Mouse (Mus musculus) intestine, embryonic 15.5 days (tissue): ENCODE data around the gene B3galt4. TPM values are rescaled to one million over a fixed set of nuclear protein-coding genes. Genes with fewer than 3 reads are reported as not detected.

Source experiments
- ATAC-seq: fragments of 200-750 bp; cut with Nextera tagmentation; 2 replicates; pipeline ENCODE4 v1.8.0; 2017; ENCODE audit warnings: moderate TSS enrichment, moderate library complexity
- H3K27ac ChIP-seq: fragments of 300-500 bp; sonication (generic); 2 replicates; pipeline ENCODE4 v1.5.1; 2015; ENCODE audit warnings: mild to moderate bottlenecking, inconsistent platforms
- H3K27me3 ChIP-seq: fragments of 300-500 bp; sonication (generic); replicated peaks from 2 replicates; pipeline ENCODE4 v1.6.1; 2015; ENCODE audit warnings: inconsistent platforms
- H3K36me3 ChIP-seq: fragments of 300-500 bp; sonication (generic); 2 replicates; pipeline ENCODE4 v1.6.1; 2015; ENCODE audit warnings: inconsistent platforms
- H3K4me1 ChIP-seq: fragments of 300-500 bp; sonication (generic); replicated peaks from 2 replicates; pipeline ENCODE4 v1.6.1; 2015; ENCODE audit warnings: inconsistent platforms
- H3K4me2 ChIP-seq: fragments of 300-500 bp; sonication (generic); replicated peaks from 2 replicates; pipeline ENCODE4 v1.6.1; 2015; ENCODE audit warnings: mild to moderate bottlenecking, inconsistent platforms
- H3K4me3 ChIP-seq: fragments of 300-500 bp; sonication (generic); replicated peaks from 2 replicates; pipeline ENCODE4 v1.5.1; 2015; ENCODE audit warnings: inconsistent platforms
- H3K9ac ChIP-seq: fragments of 300-500 bp; sonication (generic); 2 replicates; pipeline ENCODE4 v1.6.1; 2015; ENCODE audit warnings: inconsistent platforms
- H3K9me3 ChIP-seq: fragments of 300-500 bp; sonication (generic); 2 replicates; pipeline ENCODE4 v1.6.1; 2016; ENCODE audit warnings: inconsistent platforms
- WGBS: fragments of 180-500 bp; shearing (Covaris S2); methylation state at CpG from one replicate; pipeline ENCODE4 v1.1.7; 2015; 5-methylcytosine and 5-hydroxymethylcytosine counted together
- polyA plus RNA-seq: library from polyadenylated mRNA; unstranded; fragments of >200 nt; fragmentation: Nextera tagmentation; extraction: Ambion mirVana; gene quantifications from 2 replicates; pipeline ENCODE4 v1.2.1, GENCODE M21; 2015

Gene B3galt4
- polyA plus RNA-seq, 1 experiment from 2014 or later = 9.8 TPM

- no peak for ATAC-seq
Observed at GRCm38 (mm10) chr17:33980181-33981035, 29.1 kb upstream of the B3galt4 start.

DNA sequence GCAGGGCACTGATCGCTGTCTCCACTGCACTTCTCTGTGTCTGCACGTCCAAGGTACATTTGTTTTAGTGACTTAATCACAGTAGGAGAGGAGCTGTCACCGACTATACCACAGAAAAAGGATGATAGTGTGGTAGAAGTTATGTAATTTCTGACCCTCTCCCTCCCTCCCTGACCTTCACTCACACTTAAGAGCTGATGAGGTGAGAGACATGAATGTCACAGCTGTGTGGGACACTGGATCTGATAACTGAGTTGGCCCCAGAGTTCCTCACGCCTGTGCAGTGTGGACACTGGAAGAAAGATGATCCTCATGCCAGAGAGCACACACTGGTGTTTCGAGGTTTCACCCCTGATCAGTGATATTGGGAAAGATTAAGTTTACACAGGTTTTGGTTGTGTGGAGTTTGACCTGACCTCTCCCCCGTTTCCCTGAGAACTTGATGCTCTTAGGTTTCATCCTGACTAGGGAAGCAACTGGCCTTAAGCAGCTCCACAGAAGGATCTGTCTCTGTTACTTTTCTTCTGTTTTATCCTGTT lies 28.3 kb upstream of the B3galt4 start:
- Histone ChIP-seq H3K9me3 (no peaks in the 10 kb centered on the region), H3K27me3 (peaks cover 22% of the 10 kb centered on the region), H3K4me3 (no peak overlapping the region), H3K36me3 (no peaks in the 10 kb centered on the region), H3K9ac (no peak overlapping the region), H3K27ac (peak overlapping the region; percentile 71; the same call in 1 of the 2 replicates), H3K4me2 (no peak overlapping the region), H3K4me1 (peaks cover 9% of the 10 kb centered on the region)
- WGBS = 69% methylated on average over 6 of the region's 6 CpGs
- no peak for ATAC-seq

More at GRCm38 (mm10) chr17:33980181-33981035, 29.1 kb upstream of the B3galt4 start:
- peaks cover 22% of the 10 kb centered on the region for H3K27me3 ChIP-seq
- no peak overlapping the region for H3K4me3 ChIP-seq
- H3K4me2 ChIP-seq = peak overlapping the region; percentile 80
- no peaks in the 10 kb centered on the region for H3K9me3 ChIP-seq
- H3K9ac ChIP-seq = no peak overlapping the region
- 74% methylated on average over 19 of the region's 19 CpGs for WGBS
- H3K4me1 ChIP-seq = peaks cover 9% of the 10 kb centered on the region
- no peaks in the 10 kb centered on the region for H3K36me3 ChIP-seq
- peak overlapping the region; percentile 58; the same call in 1 of the 2 replicates for H3K27ac ChIP-seq

GRCm38 (mm10) chr17:33978631-33979031 lies 27.3 kb upstream of the B3galt4 start:
- WGBS = under 1% methylated on average over 17 of the region's 17 CpGs
- peak overlapping the region; percentile 24; the same call in 1 of the 2 replicates for H3K9ac ChIP-seq
- H3K27me3 ChIP-seq = peaks cover 22% of the 10 kb centered on the region

DNA sequence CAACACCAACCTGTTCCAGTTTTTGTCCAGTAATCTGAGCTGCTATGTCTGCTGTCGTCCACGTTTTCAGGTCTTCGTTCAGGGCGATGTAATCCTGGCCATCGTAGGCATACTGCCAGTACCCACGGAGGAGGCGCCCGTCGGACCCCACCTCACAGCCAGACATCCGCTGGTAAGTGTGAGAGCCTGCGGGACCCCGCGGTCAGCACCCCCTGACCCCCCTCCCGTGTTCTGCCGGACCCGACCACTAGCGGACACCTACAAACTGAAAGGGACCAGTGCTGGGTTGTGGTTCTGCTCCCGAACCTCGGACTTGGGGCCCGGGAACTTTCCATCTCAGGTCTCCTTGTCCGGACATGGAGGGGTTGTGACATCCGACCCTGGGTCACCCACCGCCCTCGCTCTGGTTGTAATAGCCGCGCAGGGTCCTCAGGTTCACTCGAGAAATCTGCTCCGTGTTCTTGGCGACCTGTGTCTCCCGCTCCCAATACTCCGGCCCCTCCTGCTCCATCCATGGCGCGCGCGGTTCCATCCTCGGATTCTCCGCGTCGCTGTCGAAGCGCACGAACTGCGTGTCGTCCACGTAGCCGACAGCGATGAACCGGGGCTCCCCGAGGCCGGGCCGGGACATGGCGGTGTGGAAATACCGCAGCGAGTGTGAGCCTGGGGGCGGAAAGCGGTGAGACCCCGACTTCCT lies 26.7 kb upstream of the B3galt4 start:
- Histone ChIP-seq H3K36me3 (no peaks in the 10 kb centered on the region), H3K4me1 (peaks cover 9% of the 10 kb centered on the region), H3K27ac (0 out of 2 replicates have a peak overlapping the region, but pooled peaks have one; percentile 27), H3K9me3 (no peaks in the 10 kb centered on the region), H3K4me3 (peak overlapping the region; percentile 46), H3K27me3 (peaks cover 22% of the 10 kb centered on the region), H3K4me2 (peak overlapping the region; percentile 83), H3K9ac (peak overlapping the region; percentile 24)
- ATAC-seq = peak; percentile 3; the same call in 1 of the 2 replicates
- WGBS = 2% methylated on average over 57 of the region's 57 CpGs

More at GRCm38 (mm10) chr17:33978631-33979031, 27.3 kb upstream of the B3galt4 start:
- Histone ChIP-seq H3K4me2 (peak overlapping the region; percentile 83), H3K27ac (peak overlapping the region; percentile 71), H3K36me3 (no peaks in the 10 kb centered on the region), H3K9me3 (no peaks in the 10 kb centered on the region), H3K4me1 (peaks cover 9% of the 10 kb centered on the region), H3K4me3 (peak overlapping the region; percentile 46)
- peak; percentile 94 for ATAC-seq

DNA sequence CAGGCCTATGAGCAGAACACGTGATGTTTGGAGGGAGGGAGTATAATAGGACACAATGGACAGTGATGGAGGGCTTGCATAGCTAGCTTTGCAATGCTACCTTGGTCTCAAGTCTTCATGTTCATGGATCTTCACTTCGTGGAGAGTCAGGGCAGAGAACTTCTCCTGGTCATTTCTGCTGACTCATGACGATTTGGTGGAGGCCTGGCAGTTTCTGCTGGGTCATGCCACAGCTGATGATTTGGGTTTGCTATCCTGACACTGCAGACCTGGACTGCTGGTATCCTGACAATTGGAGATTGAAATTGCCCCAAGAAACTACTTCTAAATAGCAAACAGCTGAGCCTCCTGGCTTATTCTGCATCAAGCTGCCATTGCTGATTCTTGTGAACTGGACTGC lies 22.3 kb upstream of the B3galt4 start:
- H3K4me2 ChIP-seq = no peak overlapping the region
- WGBS = 64% methylated on average over 3 of the region's 3 CpGs

DNA sequence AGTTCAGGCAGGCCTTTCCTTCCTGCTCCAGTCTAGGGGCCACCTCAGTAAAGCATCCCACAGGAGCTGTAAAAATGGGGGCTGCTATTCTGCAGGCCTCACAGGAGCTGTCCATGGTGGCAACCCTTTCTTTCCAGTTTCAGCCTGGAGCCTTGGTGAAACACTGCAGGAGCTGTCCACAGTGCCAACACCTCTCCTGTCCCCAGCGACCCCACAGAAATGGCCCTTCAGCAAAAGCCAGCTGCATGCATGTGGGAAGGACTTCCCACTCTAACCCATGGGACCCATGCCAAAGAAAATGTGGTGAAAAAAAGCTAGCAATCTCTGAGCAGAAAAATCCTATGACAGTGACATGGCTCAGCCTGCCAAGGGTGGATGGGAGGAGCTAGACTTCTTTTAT lies 21.4 kb upstream of the B3galt4 start:
- 3% methylated on average over 1 of the region's 1 CpGs for WGBS
- H3K9me3 ChIP-seq = no peaks in the 10 kb centered on the region
- H3K9ac ChIP-seq = no peak overlapping the region
- H3K4me3 ChIP-seq = no peak overlapping the region
- H3K4me2 ChIP-seq = no peak overlapping the region
- H3K27me3 ChIP-seq = peaks cover 6% of the 10 kb centered on the region
- no peaks in the 10 kb centered on the region for H3K4me1 ChIP-seq
- no peak overlapping the region for H3K27ac ChIP-seq
- no peaks in the 10 kb centered on the region for H3K36me3 ChIP-seq
- no peak for ATAC-seq

More for the DNA sequence above, 22.3 kb upstream of the B3galt4 start:
- H3K27ac ChIP-seq = no peak overlapping the region
- H3K27me3 ChIP-seq = peaks cover 15% of the 10 kb centered on the region
- no peaks in the 10 kb centered on the region for H3K4me1 ChIP-seq
- H3K9me3 ChIP-seq = no peaks in the 10 kb centered on the region
- H3K4me3 ChIP-seq = no peak overlapping the region
- H3K36me3 ChIP-seq = no peaks in the 10 kb centered on the region
- ATAC-seq = no peak
- no peak overlapping the region for H3K9ac ChIP-seq

DNA sequence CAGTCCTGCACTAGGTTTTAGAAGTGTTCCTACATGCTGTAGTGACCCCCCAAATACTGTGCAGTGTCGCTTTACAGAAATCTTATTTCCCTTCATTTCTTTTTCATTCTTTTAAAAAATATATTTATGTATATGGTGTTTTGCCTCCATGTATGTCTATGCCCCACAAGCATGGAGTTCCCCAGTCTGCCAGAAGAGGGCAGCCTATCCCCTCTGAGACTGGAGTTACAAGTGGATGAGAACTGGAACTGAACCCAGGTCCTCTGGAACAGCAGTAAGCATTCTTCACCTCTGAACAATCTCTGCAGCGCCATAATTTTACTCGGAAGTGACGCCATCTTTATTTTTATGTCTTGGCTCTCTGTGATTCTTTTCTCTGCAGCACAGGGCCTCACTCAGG lies 18.1 kb upstream of the B3galt4 start:
- ATAC-seq = no peak
- Histone ChIP-seq H3K4me1 (no peaks in the 10 kb centered on the region), H3K4me3 (no peak overlapping the region), H3K27ac (no peak overlapping the region), H3K4me2 (no peak overlapping the region), H3K36me3 (0 out of 2 replicates have a peak, but pooled peaks cover 7% of the 10 kb centered on the region), H3K9me3 (no peaks in the 10 kb centered on the region), H3K9ac (no peak overlapping the region), H3K27me3 (no peaks in the 10 kb centered on the region)
- 80% methylated on average over 4 of the region's 4 CpGs for WGBS

DNA sequence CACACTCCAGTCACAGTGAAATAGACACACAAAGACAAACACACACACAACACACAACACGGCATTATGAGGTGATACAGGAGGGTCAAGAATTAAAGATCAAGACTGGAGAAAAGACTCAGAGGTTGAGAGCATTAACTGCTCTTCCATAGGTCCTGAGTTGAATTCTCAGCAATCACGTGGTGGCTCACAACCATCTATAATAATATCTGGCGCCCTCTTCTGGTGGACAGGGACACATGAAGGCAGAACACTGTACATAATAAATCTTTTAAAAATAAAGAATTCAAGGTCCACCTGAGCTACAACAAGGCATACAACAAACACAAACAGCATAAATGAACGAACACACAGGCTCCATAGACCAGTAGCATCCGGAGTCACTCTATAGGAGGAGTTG lies 17.6 kb upstream of the B3galt4 start:
- Histone ChIP-seq H3K27me3 (no peaks in the 10 kb centered on the region), H3K9ac (no peak overlapping the region), H3K27ac (no peak overlapping the region), H3K9me3 (no peaks in the 10 kb centered on the region), H3K4me2 (no peak overlapping the region), H3K4me3 (no peak overlapping the region), H3K4me1 (no peaks in the 10 kb centered on the region), H3K36me3 (0 out of 2 replicates have a peak, but pooled peaks cover 7% of the 10 kb centered on the region)
- WGBS = 37% methylated on average over 5 of the region's 5 CpGs
- ATAC-seq = peak; percentile 78

DNA sequence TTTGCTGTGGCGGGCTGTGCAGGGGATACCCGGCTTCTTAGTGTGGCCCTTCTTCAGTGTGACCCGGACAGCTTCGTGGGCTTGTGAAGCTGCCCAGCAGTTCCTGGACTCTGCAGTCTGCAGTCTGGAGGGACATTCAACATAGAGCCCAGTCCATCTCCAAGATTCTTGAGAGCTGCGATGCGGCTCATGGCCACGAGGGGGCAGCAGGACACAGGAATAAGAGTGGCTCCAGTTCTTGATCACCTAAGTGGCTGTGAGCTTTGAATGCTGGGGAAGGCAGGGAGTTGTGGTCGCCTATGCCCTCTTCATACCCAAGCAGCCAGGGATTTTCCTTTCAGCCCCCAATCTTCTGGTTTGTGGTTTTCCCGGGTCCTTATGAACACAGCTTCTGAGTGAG lies 17.2 kb upstream of the B3galt4 start:
- H3K4me2 ChIP-seq = no peak overlapping the region

GRCm38 (mm10) chr17:33965846-33966550 lies 14.7 kb upstream of the B3galt4 start:
- Histone ChIP-seq H3K27me3 (no peaks in the 10 kb centered on the region), H3K4me1 (no peaks in the 10 kb centered on the region), H3K9me3 (no peaks in the 10 kb centered on the region), H3K4me3 (no peak overlapping the region), H3K9ac (no peak overlapping the region), H3K27ac (no peak overlapping the region), H3K36me3 (peaks cover 18% of the 10 kb centered on the region), H3K4me2 (no peak overlapping the region)
- ATAC-seq = no peak
- 84% methylated on average over 16 of the region's 16 CpGs for WGBS

More for the DNA sequence above, 17.2 kb upstream of the B3galt4 start:
- Histone ChIP-seq H3K4me1 (no peaks in the 10 kb centered on the region), H3K9ac (no peak overlapping the region), H3K4me3 (no peak overlapping the region), H3K27me3 (no peaks in the 10 kb centered on the region), H3K27ac (no peak overlapping the region), H3K9me3 (no peaks in the 10 kb centered on the region), H3K36me3 (0 out of 2 replicates have a peak, but pooled peaks cover 7% of the 10 kb centered on the region)
- WGBS = 3% methylated on average over 9 of the region's 9 CpGs
- peak; percentile 85 for ATAC-seq

- ATAC-seq = no peak
- 93% methylated on average over 17 of the region's 17 CpGs for WGBS
Observed at GRCm38 (mm10) chr17:33965082-33965845, 14.0 kb upstream of the B3galt4 start.

More at GRCm38 (mm10) chr17:33965082-33965845, 14.0 kb upstream of the B3galt4 start:
- Histone ChIP-seq H3K9me3 (no peaks in the 10 kb centered on the region), H3K4me3 (no peak overlapping the region), H3K27me3 (no peaks in the 10 kb centered on the region), H3K27ac (no peak overlapping the region), H3K4me2 (no peak overlapping the region), H3K36me3 (peaks cover 18% of the 10 kb centered on the region), H3K4me1 (no peaks in the 10 kb centered on the region), H3K9ac (no peak overlapping the region)
